Comparison of ENCODE assay signal across 23 mouse cellular contexts in the genomic region with DNA sequence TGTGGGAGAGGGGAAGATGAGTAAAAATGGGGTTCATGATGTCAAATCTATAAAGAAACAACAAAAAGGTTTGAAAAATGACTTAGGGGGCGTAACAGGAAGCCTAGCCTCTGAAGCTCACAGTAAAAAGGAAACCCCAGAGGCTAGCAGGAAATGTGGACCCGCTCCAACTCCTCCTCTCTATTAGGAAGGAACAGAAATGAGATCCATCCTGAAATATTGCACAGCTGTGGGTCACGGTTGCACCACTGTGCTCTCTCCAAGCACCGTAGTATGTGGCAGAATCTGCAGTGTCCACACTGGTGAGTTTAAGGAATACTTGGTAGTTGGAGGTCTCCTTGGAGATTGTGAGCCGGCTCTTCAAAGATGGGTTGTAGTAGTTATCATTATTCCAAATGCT.
"Had no signal": no experiment of that assay in that cellular context is flagged by ENCODE, and none has a peak within 500 bp of the region (broad histone marks: within the 10 kb centered on the region; RNA-seq: fewer than 3 reads in every experiment).

No protein-coding gene starts in this region.

- H3K4me1 ChIP-seq: heart, embryonic 10.5 days; heart, embryonic 12.5 days; hindbrain, embryonic 13.5 days; hindbrain, embryonic 15.5 days; kidney, embryonic 15.5 days; limb, embryonic 13.5 days; limb, embryonic 15.5 days had no signal

- ATAC-seq: hindbrain, postnatal 0 days; intestine, embryonic 16.5 days had no signal

- H3K36me3 ChIP-seq: heart, embryonic 10.5 days; heart, embryonic 12.5 days; hindbrain, embryonic 13.5 days; hindbrain, embryonic 15.5 days; kidney, embryonic 15.5 days; limb, embryonic 13.5 days; limb, embryonic 15.5 days had no signal

- H3K27ac ChIP-seq: heart, embryonic 10.5 days; hindbrain, embryonic 13.5 days; hindbrain, embryonic 15.5 days; hindbrain, postnatal 0 days; kidney, embryonic 15.5 days; kidney, postnatal 0 days; limb, embryonic 13.5 days; limb, embryonic 15.5 days had no signal

- H3K9me3 ChIP-seq: limb, embryonic 15.5 days had no signal

- H3K4me2 ChIP-seq: heart, embryonic 12.5 days; hindbrain, embryonic 13.5 days; hindbrain, embryonic 15.5 days; kidney, embryonic 15.5 days; limb, embryonic 13.5 days; limb, embryonic 15.5 days had no signal

- H3K9ac ChIP-seq: heart, embryonic 12.5 days; hindbrain, embryonic 13.5 days; hindbrain, embryonic 15.5 days; kidney, embryonic 15.5 days; limb, embryonic 13.5 days; limb, embryonic 15.5 days had no signal

- H3K4me3 ChIP-seq: heart, embryonic 10.5 days; heart, embryonic 12.5 days; hindbrain, embryonic 13.5 days; hindbrain, embryonic 15.5 days; kidney, embryonic 15.5 days; limb, embryonic 13.5 days; limb, embryonic 15.5 days had no signal

- H3K27me3 ChIP-seq: heart, embryonic 12.5 days; hindbrain, embryonic 13.5 days; hindbrain, embryonic 15.5 days; kidney, embryonic 15.5 days; limb, embryonic 13.5 days; limb, embryonic 15.5 days had no signal

- DNase-seq: gastrocnemius, postnatal 14 days; gastrocnemius, postnatal 36 days; heart, adult 18-20 months; heart, postnatal 10 days; heart, postnatal 4 days; kidney, adult 11 months; kidney, adult 2 months; kidney, adult 9 months; kidney, postnatal 14 days; kidney, postnatal 36 days; layer of hippocampus, adult 9-11 months; layer of hippocampus, postnatal 36 days; left cerebral cortex, postnatal 4 days had no signal
